Mouse (Mus musculus) stomach, embryonic 14.5 days (tissue): ENCODE measurements at regions not wholly inside any gene's neighbourhood (a gene's known extent, or its start where the extent isn't known, plus 50 kb on each side); places are given as distances from the start of the nearest gene placed in this dataset.

Source experiments
- ATAC-seq: fragments of 200-750 bp; cut with Nextera tagmentation; 2 replicates; pipeline ENCODE4 v1.8.0; 2017; ENCODE audit warnings: low read depth, moderate TSS enrichment; ENCODE audit not compliant: insufficient number of reproducible peaks, insufficient read depth, low FRiP score
- H3K27ac ChIP-seq: fragments of 300-500 bp; sonication (generic); 2 replicates; pipeline ENCODE4 v1.5.1; 2014; ENCODE audit warnings: mild to moderate bottlenecking, low read length, moderate library complexity, mixed read lengths
- H3K27me3 ChIP-seq: fragments of 300-500 bp; sonication (generic); 2 replicates; pipeline ENCODE4 v1.6.1; 2014; ENCODE audit warnings: low read length, control low read depth, mixed read lengths; ENCODE audit not compliant: control insufficient read depth, insufficient read depth
- H3K36me3 ChIP-seq: fragments of 300-500 bp; sonication (generic); 2 replicates; pipeline ENCODE4 v1.6.1; 2014; ENCODE audit warnings: mild to moderate bottlenecking, control low read depth, low read length, moderate library complexity, mixed read lengths; ENCODE audit not compliant: control insufficient read depth, insufficient read depth
- H3K4me1 ChIP-seq: fragments of 300-500 bp; sonication (generic); 2 replicates; pipeline ENCODE4 v1.6.1; 2014; ENCODE audit warnings: low read length, control low read depth, mixed read lengths; ENCODE audit not compliant: control insufficient read depth, insufficient read depth
- H3K4me2 ChIP-seq: fragments of 300-500 bp; sonication (generic); replicated peaks from 2 replicates; pipeline ENCODE4 v1.6.1; 2014; ENCODE audit warnings: low read depth, low read length, control low read depth
- H3K4me3 ChIP-seq: fragments of 300-500 bp; sonication (generic); 2 replicates; pipeline ENCODE4 v1.5.1; 2014; ENCODE audit warnings: low read depth, low read length, control low read depth
- H3K9ac ChIP-seq: fragments of 300-500 bp; sonication (generic); replicated peaks from 2 replicates; pipeline ENCODE4 v1.6.1; 2014; ENCODE audit warnings: low read depth, mild to moderate bottlenecking, control low read depth, low read length, moderate library complexity, mixed read lengths
- H3K9me3 ChIP-seq: fragments of 300-500 bp; sonication (generic); 2 replicates; pipeline ENCODE4 v1.6.1; 2016; ENCODE audit warnings: low read depth, low read length, control low read depth; ENCODE audit not compliant: control insufficient read depth
- WGBS: fragments of 180-500 bp; shearing (Covaris S2); extraction: QIAGEN DNeasy Blood & Tissue Kit; methylation state at CpG from one replicate; pipeline ENCODE4 v1.1.7; 2014; 5-methylcytosine and 5-hydroxymethylcytosine counted together

DNA sequence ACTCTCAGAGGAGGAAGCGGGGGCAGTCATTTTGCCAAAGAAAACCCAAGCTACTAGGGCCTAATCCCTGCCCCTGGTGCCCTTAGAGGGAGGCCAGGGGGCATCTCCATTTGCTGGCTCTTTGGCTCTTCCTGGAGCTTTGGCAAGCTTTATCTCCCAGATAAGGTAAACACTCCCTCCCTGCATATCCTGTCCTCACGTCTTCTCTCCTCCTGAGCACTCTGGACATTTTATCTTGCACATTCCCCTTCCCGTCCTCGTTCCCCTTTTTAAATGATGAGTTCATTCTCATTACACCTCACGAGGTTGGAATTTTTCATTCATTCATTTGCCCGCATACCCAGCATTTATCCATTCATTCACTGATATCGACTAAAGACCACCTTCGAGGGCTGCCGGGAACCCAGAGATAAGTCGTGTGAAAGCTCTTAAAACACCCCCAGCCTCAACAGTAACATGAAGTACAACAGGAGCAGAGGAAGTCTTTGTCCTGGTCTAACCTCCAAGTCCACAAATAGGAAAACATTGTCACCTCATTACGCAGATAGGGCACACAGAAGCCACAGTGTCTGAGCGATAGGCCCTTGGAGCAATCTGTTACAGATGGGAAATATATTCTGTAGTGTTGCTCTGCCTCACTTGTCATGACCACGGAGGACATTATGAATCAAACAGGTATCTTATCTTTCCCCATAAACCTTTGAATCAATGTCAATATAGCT, 54.0 kb upstream of the Lrp8 start:
- Histone ChIP-seq H3K4me3 (no peak overlapping the region), H3K27me3 (no peaks in the 10 kb centered on the region; the same call in 1 of the 2 replicates), H3K4me1 (no peaks in the 10 kb centered on the region), H3K9ac (no peak overlapping the region), H3K36me3 (no peaks in the 10 kb centered on the region), H3K9me3 (no peaks in the 10 kb centered on the region), H3K27ac (no peak overlapping the region), H3K4me2 (no peak overlapping the region)
- WGBS: 46% methylated on average over 13 of the region's 13 CpGs
- no peak for ATAC-seq

DNA sequence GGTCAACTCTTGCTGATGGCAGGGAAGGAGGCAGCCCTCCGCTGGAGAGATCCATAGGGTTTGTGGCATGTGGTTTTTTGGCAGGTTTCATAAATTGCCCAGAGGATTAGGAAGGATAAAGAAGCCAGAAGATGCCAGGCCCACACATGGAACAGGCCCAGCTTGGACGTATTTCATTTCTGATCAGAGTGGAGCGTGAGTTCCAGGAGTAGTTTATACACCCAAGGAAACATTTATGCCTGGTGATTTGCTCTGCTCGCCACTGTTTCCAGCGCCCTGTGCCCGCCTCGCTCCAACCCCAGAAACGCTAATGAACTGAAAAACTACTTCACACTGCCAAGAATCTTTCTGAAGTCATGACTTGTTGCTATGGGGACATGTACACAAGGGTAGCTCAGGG, 53.0 kb upstream of the Lrp8 start:
- H3K4me3 ChIP-seq: no peak overlapping the region
- H3K9me3 ChIP-seq: no peaks in the 10 kb centered on the region
- H3K4me1 ChIP-seq: no peaks in the 10 kb centered on the region
- no peak for ATAC-seq
- H3K27me3 ChIP-seq: no peaks in the 10 kb centered on the region; the same call in 1 of the 2 replicates
- H3K27ac ChIP-seq: no peak overlapping the region
- H3K36me3 ChIP-seq: no peaks in the 10 kb centered on the region
- H3K9ac ChIP-seq: no peak overlapping the region
- WGBS: 76% methylated on average over 8 of the region's 8 CpGs
- H3K4me2 ChIP-seq: no peak overlapping the region

- Histone ChIP-seq H3K4me1 (no peaks in the 10 kb centered on the region), H3K4me2 (no peak overlapping the region), H3K36me3 (no peaks in the 10 kb centered on the region), H3K27ac (no peak overlapping the region), H3K27me3 (no peaks in the 10 kb centered on the region; the same call in 1 of the 2 replicates), H3K9me3 (no peaks in the 10 kb centered on the region), H3K4me3 (no peak overlapping the region), H3K9ac (no peak overlapping the region)
- ATAC-seq: 0 out of 2 replicates have a peak, but pooled peaks have one; percentile 28
- 52% methylated on average over 9 of the region's 9 CpGs for WGBS
These were observed 52.0 kb upstream of the Lrp8 start for GRCm38 (mm10) chr4:107750017-107750416.
